Mouse (Mus musculus) heart, adult 11 months (tissue): ENCODE measurements around the gene Fgf8.

Source experiments
- DNase-seq: peaks from one replicate; pipeline ENCODE4 v3.0.0; 2022

The Fgf8 gene

DNA sequence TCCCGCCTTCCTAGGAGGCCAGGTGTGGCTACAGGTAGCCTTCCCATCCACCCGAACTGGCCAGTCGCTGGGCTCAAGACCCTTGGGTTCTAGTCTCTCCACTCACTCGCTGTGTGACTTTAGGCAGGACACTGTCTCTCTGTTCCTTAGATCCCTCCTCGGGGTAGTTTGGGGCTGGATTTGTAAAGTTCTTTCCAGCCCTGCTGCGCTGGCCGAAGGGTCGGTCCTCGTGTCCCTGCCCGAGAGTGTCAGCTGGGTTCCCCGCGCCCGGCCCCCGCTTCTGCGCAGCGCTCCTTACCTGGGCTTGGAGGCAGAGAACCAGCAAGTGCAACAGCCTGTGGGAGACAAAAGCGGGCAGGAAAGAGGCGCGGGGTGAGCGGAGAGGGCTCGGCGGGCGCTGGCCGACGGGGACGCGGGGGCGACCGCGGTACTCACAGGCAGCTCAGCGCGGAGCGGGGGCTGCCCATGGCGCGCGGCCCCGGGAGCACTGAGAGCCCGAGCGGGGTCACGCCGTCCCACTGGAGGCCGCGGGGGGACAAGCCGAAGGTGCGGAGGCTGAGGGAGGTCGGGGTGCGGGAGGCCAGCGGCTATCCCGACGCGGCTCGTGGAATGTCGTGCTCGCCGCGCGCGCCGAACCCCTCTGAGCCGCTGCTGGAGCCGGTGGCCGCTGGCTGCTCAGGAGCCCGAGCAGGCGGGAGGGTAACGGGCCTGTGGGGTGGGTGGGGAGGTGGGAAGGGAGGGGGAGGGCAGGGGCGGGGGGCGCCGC is at the start of gene Fgf8:
TSS of gene Fgf8 (minus strand) at position 698 of the 766 bp plus-strand sequence.
- no peak for DNase-seq

DNA sequence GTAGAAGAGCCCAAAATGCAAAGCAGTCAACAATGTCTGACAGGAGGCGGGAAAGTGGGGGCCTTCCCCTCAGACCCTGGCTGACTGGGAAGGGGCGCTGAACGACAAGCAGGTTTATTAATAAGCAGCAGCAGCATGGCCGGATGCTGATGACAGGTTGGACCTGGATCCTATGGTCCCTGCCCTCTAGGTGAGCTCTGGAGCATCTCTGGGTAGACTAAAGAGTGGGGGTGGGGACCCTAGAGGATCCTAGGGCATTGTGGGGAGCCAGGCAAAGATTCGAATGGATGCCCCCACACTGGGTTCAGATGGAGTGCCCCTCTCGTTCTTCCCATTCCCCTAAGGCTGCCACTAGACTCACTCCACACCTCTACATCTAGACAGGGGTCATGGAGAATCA is 49.7 kb upstream of the Fgf8 start:
- peak; percentile 74 for DNase-seq

DNA sequence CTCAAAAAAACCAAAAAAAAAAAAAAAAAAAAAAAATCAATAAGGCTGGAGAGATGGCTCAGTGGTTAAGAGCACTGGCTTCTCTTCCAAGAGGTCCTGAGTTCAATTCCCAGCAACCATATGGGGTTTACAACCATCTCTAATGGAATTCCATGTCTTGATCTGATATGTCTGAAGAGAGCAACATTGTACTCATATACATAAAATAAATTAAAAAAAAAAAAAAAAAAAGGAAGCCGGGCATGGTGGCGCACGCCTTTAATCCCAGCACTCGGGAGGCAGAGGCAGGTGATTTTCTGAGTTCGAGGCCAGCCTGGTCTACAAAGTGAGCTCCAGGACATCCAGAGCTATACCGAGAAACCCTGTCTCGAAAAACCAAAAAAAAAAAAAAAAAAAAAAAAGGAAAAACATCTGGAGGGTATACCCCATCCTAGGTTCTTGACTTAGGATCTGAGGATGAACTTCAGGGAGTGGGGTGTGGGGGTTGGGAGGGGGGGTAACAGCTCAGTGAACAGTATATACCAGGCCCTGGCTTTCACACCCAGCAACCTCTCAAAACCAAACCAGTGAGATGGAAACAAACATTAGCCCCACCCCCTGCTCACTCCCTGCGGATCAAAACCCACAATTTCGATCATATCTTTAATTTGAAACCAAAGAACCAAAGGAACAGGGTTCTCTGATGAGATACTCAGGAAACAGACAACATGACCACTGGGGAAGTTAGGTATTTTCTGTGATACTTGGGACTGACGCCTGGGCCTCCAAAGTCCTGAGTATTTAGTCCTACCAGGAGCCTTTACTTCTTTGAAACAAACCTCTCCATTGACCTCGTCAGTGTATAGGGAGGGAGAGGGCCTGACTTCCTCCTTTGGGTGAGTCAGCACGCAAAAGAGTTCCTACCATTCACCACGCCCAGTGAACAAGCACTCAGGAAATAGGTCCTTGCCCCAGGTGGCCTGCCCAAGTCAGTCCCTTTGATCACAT is 47.5 kb upstream of the Fgf8 start:
- peak; percentile 91 for DNase-seq

DNA sequence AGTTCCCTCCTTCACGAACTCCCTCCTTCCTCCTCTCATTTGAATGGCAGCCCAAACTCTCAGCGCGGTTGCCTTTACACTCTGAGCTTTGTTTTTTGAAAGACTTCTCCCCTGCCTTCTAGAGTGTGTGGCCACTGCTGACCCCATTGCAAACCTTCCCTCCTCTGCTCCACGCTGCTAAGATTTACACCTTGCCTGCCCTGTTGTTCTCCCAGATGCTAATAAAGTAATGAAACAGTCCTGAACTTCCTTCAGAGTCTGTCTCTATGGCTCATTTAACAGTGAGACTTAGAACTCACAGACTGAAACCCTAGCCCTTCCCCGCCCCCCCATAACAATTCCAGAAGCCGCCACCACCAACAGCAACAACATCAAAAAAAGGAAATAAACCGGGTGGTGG is 46.6 kb upstream of the Fgf8 start:
- no peak for DNase-seq

DNA sequence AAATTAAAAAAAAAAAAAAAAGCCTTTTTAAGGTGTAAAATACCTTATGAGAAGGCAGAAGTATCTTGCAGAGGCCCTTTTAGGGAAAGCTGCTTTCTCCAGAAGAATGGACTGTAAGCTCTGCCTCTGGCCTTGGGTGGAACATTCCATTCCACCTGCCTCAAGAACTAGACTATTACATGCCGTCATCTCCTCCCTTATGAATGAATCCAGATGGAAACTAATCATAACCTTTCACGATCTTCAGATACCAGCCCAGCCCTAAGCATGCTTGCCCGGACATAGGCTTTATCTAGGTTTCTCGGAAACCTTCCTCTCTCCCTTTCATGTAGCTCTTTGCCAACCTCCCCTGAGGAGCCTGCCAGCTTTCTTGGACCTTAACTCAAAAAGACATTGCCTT is 45.6 kb upstream of the Fgf8 start:
- no peak for DNase-seq

DNA sequence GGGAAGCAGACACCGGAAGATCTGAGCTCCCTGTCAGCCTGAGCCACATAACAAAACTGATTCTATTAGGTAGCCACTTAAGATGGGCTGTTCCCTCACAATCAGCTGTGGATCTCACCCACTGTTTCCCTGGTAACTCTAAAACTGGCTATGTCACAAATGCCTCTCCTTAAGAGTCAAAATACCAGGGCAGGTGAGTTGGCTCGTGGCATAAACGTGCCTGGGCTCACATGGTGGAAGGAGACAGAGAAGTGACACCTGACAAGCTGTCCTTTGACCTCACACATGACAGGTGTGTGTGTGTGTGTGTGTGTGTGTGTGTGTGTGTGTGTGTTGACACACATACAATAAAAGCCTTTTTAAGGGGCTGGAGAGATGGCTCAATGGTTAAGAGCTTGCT is 44.7 kb upstream of the Fgf8 start:
- no peak for DNase-seq

DNA sequence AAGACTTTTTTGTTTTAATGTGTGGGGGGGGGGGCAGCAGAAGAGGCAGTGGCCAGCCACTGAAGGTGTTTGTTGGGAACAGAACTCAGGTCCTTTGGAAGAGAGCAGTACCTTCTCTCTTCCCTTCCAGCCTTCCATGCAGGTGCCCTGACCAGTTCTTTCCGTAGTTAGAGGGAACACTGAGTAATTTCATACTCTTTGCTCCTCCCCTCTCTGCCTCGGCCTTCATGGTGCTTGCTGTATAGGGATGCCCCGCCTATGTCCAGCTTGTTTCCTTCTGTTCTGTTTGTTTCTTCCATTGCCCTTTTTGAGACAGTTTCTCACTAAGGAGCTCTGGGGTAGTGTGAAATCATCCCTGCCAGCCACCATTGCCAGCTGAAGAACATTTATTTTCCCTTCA is 42.8 kb upstream of the Fgf8 start:
- no peak for DNase-seq

DNA sequence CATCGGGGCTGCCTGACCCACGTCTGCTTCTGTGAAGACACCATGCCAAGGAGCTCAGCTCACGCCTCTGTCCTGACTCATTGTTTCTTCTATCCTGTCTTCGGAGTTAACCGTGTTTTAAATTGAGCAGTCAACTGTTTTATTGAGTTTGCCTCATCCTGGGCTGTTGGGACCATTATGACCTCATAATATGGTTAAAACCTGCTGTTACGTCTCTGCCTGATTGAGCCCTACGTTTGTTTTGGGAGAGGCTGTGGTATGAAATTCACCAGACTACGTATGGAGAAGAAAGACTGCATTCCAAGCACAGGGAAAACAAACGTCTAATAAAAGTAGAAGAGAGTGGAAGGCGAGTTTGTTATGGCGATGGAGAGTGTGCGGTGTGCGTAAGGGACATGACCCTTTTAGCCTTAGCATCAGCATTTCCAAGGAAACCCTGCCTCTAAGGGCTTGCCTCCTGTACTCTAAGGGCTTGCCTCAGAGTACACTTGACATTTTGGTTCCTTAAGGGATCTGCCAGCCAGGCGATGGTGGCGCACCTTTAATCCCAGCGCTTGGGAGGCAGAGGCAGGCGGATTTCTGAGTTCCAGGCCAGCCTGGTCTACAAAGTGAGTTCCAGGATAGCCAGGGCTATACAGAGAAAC is 41.3 kb upstream of the Fgf8 start:
- DNase-seq = peak; percentile 89

DNA sequence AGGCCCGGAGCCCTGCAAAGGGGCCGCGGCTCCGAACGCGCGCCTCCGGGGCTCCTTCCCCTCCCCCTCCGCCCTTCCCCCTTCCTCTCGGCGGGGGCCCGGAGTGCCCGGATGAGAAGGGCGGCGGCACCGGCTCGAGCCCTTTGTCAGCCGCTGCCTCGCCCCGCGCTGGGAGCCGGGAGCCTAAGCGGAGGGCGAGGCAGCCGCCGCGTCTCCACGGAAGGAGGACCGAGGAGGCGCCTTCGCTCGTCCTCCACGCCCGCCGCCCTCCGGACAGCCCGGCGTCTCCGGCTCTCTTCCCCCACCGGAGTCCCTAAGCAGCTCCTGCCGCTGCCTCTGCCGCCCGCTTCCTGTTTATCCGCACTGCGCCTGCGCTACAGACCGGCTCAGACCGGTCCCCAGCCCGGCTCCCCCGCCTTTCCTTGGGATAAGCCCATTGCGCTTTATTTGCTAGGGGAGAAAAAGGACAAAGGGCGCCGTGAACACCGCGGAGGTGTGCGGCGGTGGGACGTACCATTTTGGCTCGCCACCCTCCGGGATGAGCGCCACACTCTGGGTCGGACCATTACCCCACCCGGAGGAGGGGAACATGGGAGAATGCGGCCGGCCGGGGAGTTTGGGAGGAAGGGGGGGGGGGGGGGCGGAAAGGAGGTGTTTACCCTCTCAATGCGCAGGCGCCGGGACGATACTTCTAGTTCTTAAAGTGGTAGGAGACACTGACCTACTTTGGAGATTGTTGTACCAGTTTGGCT is 40.6 kb upstream of the Fgf8 start, which contains the start of gene Mgea5:
TSS of gene Mgea5 (minus strand) at position 657 of the 752 bp plus-strand sequence.
- DNase-seq = peak; percentile 100

DNA sequence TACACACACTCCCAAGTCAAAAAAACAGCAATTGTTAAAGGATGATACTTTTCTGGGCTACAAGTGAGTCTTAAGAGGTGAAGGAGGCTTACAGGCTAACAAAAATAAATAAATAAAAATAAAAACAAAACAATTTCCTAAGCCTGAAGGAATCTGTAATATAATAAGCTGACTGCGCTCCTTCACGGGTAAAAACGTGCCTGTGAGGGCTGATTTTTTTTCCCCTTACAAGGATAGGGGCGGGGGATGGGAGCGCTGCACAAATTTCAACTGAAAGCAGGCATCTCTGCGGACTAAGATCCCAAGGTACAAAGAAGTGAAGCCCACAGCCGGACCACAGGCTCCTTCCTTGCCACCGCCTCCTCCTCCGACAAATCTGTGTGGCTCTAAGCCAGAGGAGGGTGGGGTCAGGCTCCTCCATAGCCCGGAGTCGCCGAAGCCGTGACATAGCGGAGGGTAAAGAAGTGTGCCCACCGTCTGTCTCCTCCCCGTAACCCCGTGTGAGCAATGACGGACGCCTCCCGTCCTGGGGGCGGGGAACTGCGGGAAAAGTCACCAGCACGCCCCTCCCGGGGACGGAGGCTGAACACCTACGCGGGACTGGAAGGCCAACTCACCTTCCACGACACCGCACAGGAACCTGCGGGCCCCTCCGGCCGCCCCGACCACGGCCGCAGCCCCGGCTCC is 39.7 kb upstream of the Fgf8 start:
- DNase-seq = peak; percentile 98

DNA sequence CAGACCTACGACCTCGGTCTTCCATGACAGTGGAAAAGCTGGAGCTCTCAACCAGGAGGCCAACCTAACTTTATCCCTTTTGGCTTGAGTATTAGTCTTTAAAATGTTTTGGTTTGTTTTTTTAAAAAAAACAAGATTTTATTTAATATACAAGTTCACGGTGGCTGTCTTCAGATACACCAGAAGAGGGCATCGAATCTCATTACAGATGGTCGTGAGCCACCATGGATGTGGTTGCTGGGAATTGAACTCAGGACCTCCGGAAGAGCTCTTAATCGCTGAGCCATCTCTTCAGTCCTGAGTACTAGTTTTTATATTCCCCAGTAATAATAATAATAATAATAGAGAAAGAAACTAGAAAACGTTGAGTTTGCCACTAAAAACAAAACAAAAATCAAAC is 39.0 kb upstream of the Fgf8 start:
- DNase-seq = no peak

DNA sequence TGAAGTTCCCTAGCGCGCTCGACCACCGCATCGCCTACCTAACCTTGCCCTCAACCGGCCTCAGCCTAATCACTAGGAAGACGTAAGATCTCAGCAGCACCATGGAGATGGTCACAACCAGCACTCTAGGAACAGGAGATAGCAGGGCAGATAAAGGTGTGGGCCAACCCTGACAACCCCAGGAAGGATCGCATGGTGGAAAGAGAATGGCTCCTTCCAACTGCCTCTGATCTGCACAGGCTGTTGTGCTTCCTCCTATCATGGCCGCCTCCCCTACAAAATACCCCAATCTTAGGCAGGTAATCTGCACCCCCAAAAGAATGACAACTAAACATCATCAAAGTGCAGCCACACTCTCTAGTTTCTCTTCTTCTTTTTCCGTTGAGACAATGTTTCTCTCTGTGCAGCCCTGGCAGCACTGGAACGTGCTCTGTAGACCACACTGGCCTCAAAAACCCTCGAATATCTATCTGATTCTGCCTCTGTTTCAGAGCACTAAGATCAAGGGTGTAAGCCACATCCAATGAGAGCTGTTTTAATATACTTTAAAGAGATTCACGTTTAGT is 37.7 kb upstream of the Fgf8 start:
- DNase-seq = peak; percentile 87

DNA sequence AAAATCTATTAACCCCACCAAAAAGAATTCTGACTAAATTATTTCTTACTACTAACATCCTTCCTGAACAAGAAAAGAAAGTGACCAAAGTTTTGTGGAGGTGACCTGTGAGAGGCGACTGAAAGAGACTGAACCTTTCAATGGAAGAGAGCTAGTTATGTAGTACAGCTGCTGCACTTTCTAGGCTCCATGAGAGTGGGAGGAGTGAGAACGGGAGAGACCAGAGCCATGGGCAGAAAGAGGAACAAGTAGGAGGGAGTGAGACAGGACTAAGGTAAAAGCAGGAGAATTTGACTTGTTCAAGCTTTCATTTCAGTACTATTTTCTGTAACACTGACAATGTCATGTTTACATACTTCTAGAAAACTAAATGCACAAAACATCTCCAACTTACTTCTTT is 32.8 kb upstream of the Fgf8 start:
- DNase-seq = no peak

DNA sequence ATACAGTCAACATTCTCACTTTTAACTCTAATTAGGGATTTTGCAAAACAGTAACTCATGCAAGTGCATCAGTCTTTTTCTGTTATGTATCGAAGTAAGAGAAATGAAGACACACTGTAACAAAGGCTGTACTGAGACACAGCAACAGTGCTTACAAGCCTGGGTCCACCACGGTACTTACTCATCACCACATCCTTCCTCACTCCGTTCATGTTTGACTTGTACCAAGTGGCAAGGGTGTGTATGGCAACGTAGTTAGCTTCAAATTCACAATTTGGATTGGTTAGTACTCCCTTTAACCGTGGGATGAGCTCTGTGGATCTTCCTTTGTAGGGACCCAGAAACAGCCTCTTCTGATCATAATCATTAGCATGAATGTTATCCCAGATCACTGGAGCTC is 28.8 kb upstream of the Fgf8 start:
- DNase-seq = no peak

DNA sequence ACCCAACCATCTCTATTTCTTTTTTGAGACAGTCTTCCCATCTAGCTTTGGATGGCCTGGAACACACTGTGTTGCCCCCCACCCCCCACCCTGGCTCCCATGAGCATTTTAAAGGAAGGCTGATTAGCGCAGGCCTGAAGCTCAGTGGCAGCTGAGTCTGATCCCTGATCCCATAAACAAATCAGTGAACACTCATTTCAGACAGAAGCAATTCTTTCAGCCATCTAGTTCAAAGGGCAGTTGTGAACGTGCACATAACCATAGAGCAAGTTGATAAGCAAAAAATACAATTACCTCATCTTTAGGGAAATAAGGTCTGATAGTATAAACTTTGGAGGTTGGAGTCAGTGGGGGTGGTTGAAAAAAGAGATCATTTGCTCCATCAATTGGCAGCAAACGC is 18.1 kb upstream of the Fgf8 start:
- DNase-seq = no peak

DNA sequence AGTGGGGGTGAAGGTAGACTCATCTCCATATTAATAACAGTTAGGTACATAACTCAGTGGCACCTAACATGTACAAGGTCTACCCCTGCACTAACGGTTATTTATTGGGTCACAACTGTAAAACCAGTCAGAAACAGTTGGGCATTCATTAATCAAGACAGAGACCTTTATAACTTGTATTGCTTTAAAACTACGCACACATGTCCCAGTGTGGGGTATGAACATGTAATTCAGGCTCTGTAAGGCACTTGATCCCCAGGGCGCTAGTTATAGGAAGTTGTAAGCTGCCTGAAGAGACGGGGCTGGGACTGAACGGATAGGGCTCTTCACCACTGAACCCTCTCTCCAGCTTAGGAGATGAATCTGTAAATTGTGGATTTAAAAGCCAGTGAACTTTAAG is 16.0 kb upstream of the Fgf8 start:
- DNase-seq = no peak

DNA sequence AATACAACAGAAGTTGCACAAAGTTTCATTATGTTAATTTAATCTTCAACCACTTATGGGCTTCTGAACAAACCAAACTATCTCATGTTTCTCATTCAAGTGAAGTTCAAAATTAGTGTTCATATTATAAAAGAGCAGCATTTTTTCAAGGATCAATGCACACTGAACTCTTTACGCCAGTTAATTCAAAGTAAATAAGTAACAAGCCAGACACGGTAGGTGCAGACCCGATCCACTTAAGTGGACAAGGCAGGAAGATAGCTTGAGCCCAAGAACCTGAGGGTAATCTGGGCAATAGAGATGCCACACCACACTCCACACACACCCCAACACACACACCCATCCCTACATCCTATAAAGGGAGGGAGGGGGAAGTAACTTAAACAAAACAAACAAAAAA is 10.8 kb upstream of the Fgf8 start:
- DNase-seq = no peak

DNA sequence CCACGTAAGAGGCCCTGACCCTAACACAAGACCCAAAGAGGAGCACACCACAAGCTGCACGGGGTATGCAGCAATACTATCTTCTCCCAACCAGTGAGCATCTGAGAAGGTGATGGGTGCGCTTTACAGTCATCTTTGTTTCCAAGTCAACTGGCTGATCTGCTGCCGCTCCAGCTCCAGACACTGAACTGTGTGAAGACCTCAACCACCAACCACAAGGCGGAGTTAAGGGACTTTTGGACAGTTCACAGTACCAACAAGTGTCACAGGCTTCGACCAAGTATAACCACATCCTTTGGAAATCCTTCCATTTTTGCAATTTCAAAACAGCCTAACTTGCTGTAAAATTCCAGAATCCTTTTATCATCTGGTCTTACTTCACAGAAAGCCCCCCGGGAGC is 9.2 kb upstream of the Fgf8 start:
- no peak for DNase-seq

DNA sequence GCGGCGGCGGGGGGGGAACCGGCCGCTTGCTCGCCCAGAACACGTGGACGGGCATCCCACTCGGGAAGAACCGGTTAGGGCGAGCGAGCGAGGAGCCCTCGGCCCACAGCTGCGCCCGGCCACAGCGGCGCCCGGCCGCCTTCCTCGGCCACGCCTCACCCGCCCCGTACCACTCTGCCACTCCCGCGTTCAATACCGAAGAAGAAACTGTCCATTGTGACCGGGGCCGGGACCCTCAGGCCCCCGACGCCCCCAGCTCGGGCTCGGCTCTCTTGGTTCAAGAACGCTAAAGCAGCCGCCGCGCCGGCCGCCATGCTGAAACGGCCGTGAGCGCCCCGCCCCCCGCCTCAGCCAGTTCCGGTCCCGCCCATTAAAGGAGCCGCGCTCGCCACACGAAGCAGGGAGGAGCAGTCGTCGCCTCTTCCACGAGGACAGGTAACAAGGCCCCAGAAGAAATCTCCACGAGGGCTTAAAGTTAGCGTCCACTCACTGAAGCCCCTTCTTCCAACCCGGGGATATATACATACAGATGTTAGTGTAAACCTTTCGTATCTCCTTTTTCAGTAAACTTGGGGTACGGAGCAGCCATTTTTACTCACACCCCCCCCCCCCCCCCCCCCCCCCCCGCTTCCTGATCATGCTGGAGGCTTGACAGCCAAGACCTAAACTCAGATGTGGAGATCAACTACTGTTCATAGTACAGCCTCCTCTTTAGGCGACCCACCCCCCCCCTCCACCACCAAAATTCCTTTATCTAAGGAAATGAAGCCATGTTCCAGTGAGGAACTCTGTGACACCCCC is 6.7 kb upstream of the Fgf8 start, which contains the start of gene Npm3:
TSS of gene Npm3 (minus strand) at position 349 of the 801 bp plus-strand sequence.
- DNase-seq = peak; percentile 98

DNA sequence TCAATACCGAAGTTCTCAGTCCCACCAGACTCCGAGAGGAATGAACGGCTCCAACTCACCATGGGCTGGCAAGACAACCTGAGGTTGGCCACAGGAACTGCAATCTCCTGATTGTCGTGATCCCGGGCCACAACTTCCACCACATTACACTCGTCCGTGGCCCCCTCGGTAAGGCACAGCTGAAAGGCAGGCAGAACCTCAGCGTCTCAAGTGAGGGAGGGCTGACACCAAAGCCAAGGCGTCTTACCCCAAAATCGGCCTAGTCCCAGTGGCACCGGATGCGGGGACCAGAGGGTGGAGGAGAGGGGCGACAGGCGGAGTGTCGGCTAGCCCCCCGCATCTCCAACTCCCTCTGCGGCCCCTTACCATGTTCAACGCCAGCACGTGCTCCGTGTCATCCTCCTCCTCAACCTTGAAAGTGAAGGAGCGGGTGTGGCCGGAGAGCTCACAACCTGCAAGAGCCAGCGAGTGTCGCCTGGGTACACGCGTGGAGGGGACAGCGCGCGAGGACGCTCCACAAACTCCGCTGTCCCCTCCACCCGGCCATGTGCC is 6.1 kb upstream of the Fgf8 start:
- peak; percentile 93 for DNase-seq
